Mouse (Mus musculus): Measurements from ENCODE around the gene Ppil1.

DNA sequence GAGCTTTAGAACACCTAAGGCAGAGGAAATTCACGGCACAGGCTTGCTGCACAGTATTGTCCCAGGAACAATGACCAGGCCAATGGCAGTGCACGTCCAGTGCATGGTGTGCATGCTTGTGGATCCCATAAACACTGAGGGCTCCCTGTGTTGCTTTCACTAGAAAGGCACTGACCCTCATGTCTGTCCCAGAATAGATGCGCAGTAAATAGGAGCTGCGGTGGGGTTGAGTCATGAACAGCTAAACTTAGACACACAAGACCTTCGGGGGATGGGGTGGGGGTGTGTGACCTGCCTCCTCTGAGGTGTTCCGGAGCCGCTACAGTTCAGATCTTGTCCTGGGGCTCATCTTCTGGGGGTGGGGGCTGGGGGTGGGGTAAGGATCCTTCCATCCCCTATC is 57.9 kb downstream of the Ppil1 start:
- TF ChIP-seq GATA1 (IDR thresholded peaks at IDR 0.05; ENCODE audit: low read length) (no peak), TAL1 (IDR thresholded peaks at IDR 0.05; ENCODE audit: low read length) (no peak)
